Mouse (Mus musculus): ENCODE data around the gene Rpl10a. TPM values are rescaled to one million over a fixed set of nuclear protein-coding genes. Genes with fewer than 3 reads are reported as not detected.

Rpl10a gene
- polyA plus RNA-seq, 1 experiment from 2014 or later = 367 TPM

GRCm38 (mm10) chr17:28300323-28300722 lies 27.9 kb upstream of the Rpl10a start:
- Histone ChIP-seq H3K9ac (replicated peaks; ENCODE audit: low read depth, low read length) (no peak overlapping the region), H3K36me3 (ENCODE audit: control insufficient read depth, insufficient read depth, low read length) (no peaks in the 10 kb centered on the region), H3K27ac (ENCODE audit: low read depth, low read length) (no peak overlapping the region), H3K27me3 (ENCODE audit: control insufficient read depth, insufficient read depth, low read length) (no peaks in the 10 kb centered on the region), H3K4me1 (ENCODE audit: control insufficient read depth, insufficient read depth, low read length) (no peaks in the 10 kb centered on the region), H3K4me2 (ENCODE audit: low read depth, low read length) (no peak overlapping the region), H3K4me3 (ENCODE audit: low read depth, low read length) (no peak overlapping the region), H3K9me3 (ENCODE audit: control insufficient read depth, low read length) (no peaks in the 10 kb centered on the region)
- ATAC-seq (ENCODE audit: low read depth) = no peak
- 45% methylated on average over 9 of the region's 9 CpGs for WGBS

DNA sequence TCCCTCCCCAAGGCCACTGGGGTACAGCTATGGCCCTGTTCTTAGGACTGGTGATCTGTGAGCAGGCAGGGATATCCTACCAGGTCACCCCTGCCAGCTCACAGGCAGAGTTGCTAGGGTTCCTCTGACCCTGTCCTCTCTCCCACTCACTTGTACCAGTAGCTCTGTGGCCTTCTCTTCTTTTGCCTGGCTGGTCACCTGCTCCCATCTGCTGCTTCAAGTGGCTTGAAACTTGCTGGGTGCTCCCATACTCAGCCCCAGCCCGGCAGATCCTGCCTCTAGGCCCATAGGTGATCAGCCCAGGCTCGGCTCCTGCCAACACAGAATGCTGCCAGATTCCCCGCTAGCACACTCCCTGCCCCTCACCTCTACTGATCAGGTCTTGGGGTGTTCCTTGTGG lies 27.4 kb upstream of the Rpl10a start:
- Histone ChIP-seq H3K9ac (replicated peaks; ENCODE audit: low read depth, low read length) (no peak overlapping the region), H3K27ac (ENCODE audit: low read depth, low read length) (no peak overlapping the region), H3K4me1 (ENCODE audit: control insufficient read depth, insufficient read depth, low read length) (no peaks in the 10 kb centered on the region), H3K4me3 (ENCODE audit: low read depth, low read length) (no peak overlapping the region), H3K27me3 (ENCODE audit: control insufficient read depth, insufficient read depth, low read length) (no peaks in the 10 kb centered on the region), H3K9me3 (ENCODE audit: control insufficient read depth, low read length) (no peaks in the 10 kb centered on the region), H3K36me3 (ENCODE audit: control insufficient read depth, insufficient read depth, low read length) (no peaks in the 10 kb centered on the region), H3K4me2 (ENCODE audit: low read depth, low read length) (no peak overlapping the region)
- no peak for ATAC-seq (ENCODE audit: low read depth)
- WGBS = 73% methylated on average over 3 of the region's 3 CpGs

- H3K4me1 ChIP-seq (ENCODE audit: control insufficient read depth, insufficient read depth, low read length) = no peaks in the 10 kb centered on the region
- H3K36me3 ChIP-seq (ENCODE audit: control insufficient read depth, insufficient read depth, low read length) = no peaks in the 10 kb centered on the region
- 61% methylated on average over 10 of the region's 10 CpGs for WGBS
- no peak overlapping the region for H3K9ac ChIP-seq (replicated peaks; ENCODE audit: low read depth, low read length)
- H3K27me3 ChIP-seq (ENCODE audit: control insufficient read depth, insufficient read depth, low read length) = no peaks in the 10 kb centered on the region
- H3K4me3 ChIP-seq (ENCODE audit: low read depth, low read length) = no peak overlapping the region
- H3K9me3 ChIP-seq (ENCODE audit: control insufficient read depth, low read length) = no peaks in the 10 kb centered on the region
- no peak overlapping the region for H3K27ac ChIP-seq (ENCODE audit: low read depth, low read length)
- ATAC-seq (ENCODE audit: low read depth) = no peak
- H3K4me2 ChIP-seq (ENCODE audit: low read depth, low read length) = no peak overlapping the region
Measured at GRCm38 (mm10) chr17:28305172-28305571, 23.1 kb upstream of the Rpl10a start.

DNA sequence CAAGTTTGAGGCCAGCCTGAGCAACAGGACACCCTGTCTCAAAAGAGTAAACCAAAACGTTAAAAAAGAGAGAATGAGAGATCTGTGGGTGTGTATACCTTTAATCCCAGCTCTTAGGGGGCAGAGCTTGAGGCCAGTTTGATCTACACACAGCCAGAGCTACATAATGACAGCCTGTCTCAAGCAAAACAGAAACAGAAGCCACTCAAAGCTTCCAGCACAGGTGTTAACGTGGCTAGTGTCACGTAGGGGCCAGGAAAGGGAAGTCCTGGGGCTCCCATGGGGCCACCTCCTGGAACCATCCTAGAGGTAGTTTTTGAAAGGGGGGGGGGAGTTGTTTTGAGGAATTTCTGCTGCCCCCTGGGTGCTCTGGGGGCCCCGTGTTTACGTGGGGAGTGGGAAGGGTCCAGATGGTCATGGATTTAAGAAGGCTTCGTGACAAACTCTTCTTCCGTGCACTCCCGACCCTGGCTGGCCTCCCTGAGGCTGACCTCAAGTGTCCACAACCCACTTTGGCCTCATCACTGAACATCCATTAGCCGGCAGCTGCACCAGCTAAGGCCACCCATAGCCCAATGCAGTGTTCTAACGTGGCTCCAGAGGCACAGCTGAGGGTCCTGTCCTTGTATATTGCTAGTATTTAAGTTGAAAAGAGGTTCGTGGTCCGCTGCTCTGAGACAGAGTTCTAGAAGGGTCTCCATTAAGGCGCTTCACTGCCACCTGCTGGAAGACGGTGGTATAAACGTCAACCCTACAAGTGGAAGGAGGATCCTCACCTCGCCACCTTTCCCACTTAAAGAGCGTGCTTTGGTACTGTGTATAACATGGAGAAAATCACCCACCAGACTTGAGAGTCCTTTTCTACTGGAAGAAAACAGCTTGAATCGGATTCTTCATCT lies 19.7 kb upstream of the Rpl10a start:
- H3K9ac ChIP-seq (replicated peaks; ENCODE audit: low read depth, low read length) = no peak overlapping the region
- no peak overlapping the region; the same call in 1 of the 2 replicates for H3K4me2 ChIP-seq (ENCODE audit: low read depth, low read length)
- H3K27ac ChIP-seq (ENCODE audit: low read depth, low read length) = no peak overlapping the region
- H3K4me1 ChIP-seq (ENCODE audit: control insufficient read depth, insufficient read depth, low read length) = no peaks in the 10 kb centered on the region
- no peak overlapping the region for H3K4me3 ChIP-seq (ENCODE audit: low read depth, low read length)
- H3K9me3 ChIP-seq (ENCODE audit: control insufficient read depth, low read length) = no peaks in the 10 kb centered on the region
- no peaks in the 10 kb centered on the region for H3K27me3 ChIP-seq (ENCODE audit: control insufficient read depth, insufficient read depth, low read length)
- ATAC-seq (ENCODE audit: low read depth) = no peak
- WGBS = 20% methylated on average over 18 of the region's 18 CpGs
- H3K36me3 ChIP-seq (ENCODE audit: control insufficient read depth, insufficient read depth, low read length) = no peaks in the 10 kb centered on the region

- 82% methylated on average over 3 of the region's 3 CpGs for WGBS
- Histone ChIP-seq H3K27ac (ENCODE audit: low read depth, low read length) (no peak overlapping the region), H3K9ac (replicated peaks; ENCODE audit: low read depth, low read length) (no peak overlapping the region), H3K4me2 (ENCODE audit: low read depth, low read length) (no peak overlapping the region), H3K36me3 (ENCODE audit: control insufficient read depth, insufficient read depth, low read length) (no peaks in the 10 kb centered on the region), H3K4me1 (ENCODE audit: control insufficient read depth, insufficient read depth, low read length) (0 out of 2 replicates have a peak, but pooled peaks cover 4% of the 10 kb centered on the region), H3K9me3 (ENCODE audit: control insufficient read depth, low read length) (no peaks in the 10 kb centered on the region), H3K27me3 (ENCODE audit: control insufficient read depth, insufficient read depth, low read length) (no peaks in the 10 kb centered on the region), H3K4me3 (ENCODE audit: low read depth, low read length) (no peak overlapping the region)
- ATAC-seq (ENCODE audit: low read depth) = no peak
Measured at GRCm38 (mm10) chr17:28310831-28311230, 17.4 kb upstream of the Rpl10a start.

- no peak for ATAC-seq (ENCODE audit: low read depth)
- H3K27me3 ChIP-seq (ENCODE audit: control insufficient read depth, insufficient read depth, low read length) = no peaks in the 10 kb centered on the region
- 0 out of 2 replicates have a peak, but pooled peaks cover 4% of the 10 kb centered on the region for H3K4me1 ChIP-seq (ENCODE audit: control insufficient read depth, insufficient read depth, low read length)
- H3K36me3 ChIP-seq (ENCODE audit: control insufficient read depth, insufficient read depth, low read length) = no peaks in the 10 kb centered on the region
- no peak overlapping the region for H3K4me3 ChIP-seq (ENCODE audit: low read depth, low read length)
- H3K27ac ChIP-seq (ENCODE audit: low read depth, low read length) = no peak overlapping the region
- no peak overlapping the region for H3K9ac ChIP-seq (replicated peaks; ENCODE audit: low read depth, low read length)
- no peak overlapping the region for H3K4me2 ChIP-seq (ENCODE audit: low read depth, low read length)
- WGBS = 81% methylated on average over 5 of the region's 5 CpGs
- H3K9me3 ChIP-seq (ENCODE audit: control insufficient read depth, low read length) = no peaks in the 10 kb centered on the region
Measured at GRCm38 (mm10) chr17:28311366-28312132, 16.7 kb upstream of the Rpl10a start.

GRCm38 (mm10) chr17:28312232-28313211 lies 15.7 kb upstream of the Rpl10a start:
- Histone ChIP-seq H3K9ac (replicated peaks; ENCODE audit: low read depth, low read length) (no peak overlapping the region), H3K27ac (ENCODE audit: low read depth, low read length) (0 out of 2 replicates have a peak overlapping the region, but pooled peaks have one; percentile 34), H3K9me3 (ENCODE audit: control insufficient read depth, low read length) (no peaks in the 10 kb centered on the region), H3K4me2 (ENCODE audit: low read depth, low read length) (peak overlapping the region; percentile 64), H3K27me3 (ENCODE audit: control insufficient read depth, insufficient read depth, low read length) (no peaks in the 10 kb centered on the region), H3K4me3 (ENCODE audit: low read depth, low read length) (peak overlapping the region; percentile 68), H3K4me1 (ENCODE audit: control insufficient read depth, insufficient read depth, low read length) (0 out of 2 replicates have a peak, but pooled peaks cover 4% of the 10 kb centered on the region), H3K36me3 (ENCODE audit: control insufficient read depth, insufficient read depth, low read length) (peaks cover 6% of the 10 kb centered on the region)
- ATAC-seq (ENCODE audit: low read depth) = peak; percentile 7
- 26% methylated on average over 17 of the region's 17 CpGs for WGBS

- Histone ChIP-seq H3K36me3 (ENCODE audit: control insufficient read depth, insufficient read depth, low read length) (peaks cover 6% of the 10 kb centered on the region), H3K27ac (ENCODE audit: low read depth, low read length) (peak within 1 kb of the TSS; percentile 79), H3K9me3 (ENCODE audit: control insufficient read depth, low read length) (no peaks in the 10 kb centered on the region), H3K9ac (replicated peaks; ENCODE audit: low read depth, low read length) (peak within 1 kb of the TSS; percentile 69), H3K4me1 (ENCODE audit: control insufficient read depth, insufficient read depth, low read length) (0 out of 2 replicates have a peak, but pooled peaks cover 4% of the 10 kb centered on the region), H3K4me3 (ENCODE audit: low read depth, low read length) (peak within 1 kb of the TSS; percentile 68), H3K27me3 (ENCODE audit: control insufficient read depth, insufficient read depth, low read length) (no peaks in the 10 kb centered on the region), H3K4me2 (ENCODE audit: low read depth, low read length) (peak within 1 kb of the TSS; percentile 64)
- ATAC-seq (ENCODE audit: low read depth) = peak; percentile 99
- WGBS = under 1% methylated on average over 62 of the region's 69 CpGs
Measured at GRCm38 (mm10) chr17:28313212-28313879, 14.9 kb upstream of the Rpl10a start, which contains the start of gene Fance. Gene Fance, plus strand, starts transcription at chr17:28313519.

Data from neural tube, embryonic 14.5 days (tissue).